Mouse (Mus musculus) bone marrow, adult 2 months (tissue): ENCODE measurements around the gene Rif1.

ENCODE experiments used
- CTCF ChIP-seq: fragments of 200-500 bp; IDR thresholded peaks from 2 replicates; pipeline ENCODE4 v1.5.1; 2011; ENCODE audit warnings: low read length, control low read depth; ENCODE audit not compliant: control insufficient read depth, insufficient read depth
- POLR2A ChIP-seq: fragments of 200-500 bp; IDR thresholded peaks from 2 replicates; pipeline ENCODE4 v1.6.1; 2011; ENCODE audit warnings: low read depth, mild to moderate bottlenecking, control low read depth, low read length, borderline replicate concordance; ENCODE audit not compliant: control insufficient read depth

GRCm38 (mm10) chr2:52027061-52027460 is 45.6 kb upstream of the Rif1 start:
- TF ChIP-seq POLR2A (no peak), CTCF (no peak)
